Mouse (Mus musculus) intestine, embryonic 15.5 days (tissue): ENCODE results near the gene Capg. TPM values are rescaled to one million over a fixed set of nuclear protein-coding genes. Genes with fewer than 3 reads are reported as not detected.

Experiments
- ATAC-seq: fragments of 200-750 bp; cut with Nextera tagmentation; 2 replicates; pipeline ENCODE4 v1.8.0; 2017; ENCODE audit warnings: moderate TSS enrichment, moderate library complexity
- H3K27ac ChIP-seq: fragments of 300-500 bp; sonication (generic); 2 replicates; pipeline ENCODE4 v1.5.1; 2015; ENCODE audit warnings: mild to moderate bottlenecking, inconsistent platforms
- H3K27me3 ChIP-seq: fragments of 300-500 bp; sonication (generic); replicated peaks from 2 replicates; pipeline ENCODE4 v1.6.1; 2015; ENCODE audit warnings: inconsistent platforms
- H3K36me3 ChIP-seq: fragments of 300-500 bp; sonication (generic); 2 replicates; pipeline ENCODE4 v1.6.1; 2015; ENCODE audit warnings: inconsistent platforms
- H3K4me1 ChIP-seq: fragments of 300-500 bp; sonication (generic); replicated peaks from 2 replicates; pipeline ENCODE4 v1.6.1; 2015; ENCODE audit warnings: inconsistent platforms
- H3K4me2 ChIP-seq: fragments of 300-500 bp; sonication (generic); replicated peaks from 2 replicates; pipeline ENCODE4 v1.6.1; 2015; ENCODE audit warnings: mild to moderate bottlenecking, inconsistent platforms
- H3K4me3 ChIP-seq: fragments of 300-500 bp; sonication (generic); replicated peaks from 2 replicates; pipeline ENCODE4 v1.5.1; 2015; ENCODE audit warnings: inconsistent platforms
- H3K9ac ChIP-seq: fragments of 300-500 bp; sonication (generic); 2 replicates; pipeline ENCODE4 v1.6.1; 2015; ENCODE audit warnings: inconsistent platforms
- H3K9me3 ChIP-seq: fragments of 300-500 bp; sonication (generic); 2 replicates; pipeline ENCODE4 v1.6.1; 2016; ENCODE audit warnings: inconsistent platforms
- WGBS: fragments of 180-500 bp; shearing (Covaris S2); methylation state at CpG from one replicate; pipeline ENCODE4 v1.1.7; 2015; 5-methylcytosine and 5-hydroxymethylcytosine counted together
- polyA plus RNA-seq: library from polyadenylated mRNA; unstranded; fragments of >200 nt; fragmentation: Nextera tagmentation; extraction: Ambion mirVana; gene quantifications from 2 replicates; pipeline ENCODE4 v1.2.1, GENCODE M21; 2015

The Capg gene
- polyA plus RNA-seq, 1 experiment from 2014 or later: 33.5 TPM

GRCm38 (mm10) chr6:72584154-72584553 lies 40.0 kb downstream of the Capg start:
- peak; percentile 74 for ATAC-seq
- H3K4me3 ChIP-seq: no peak overlapping the region

GRCm38 (mm10) chr6:72586701-72587100 lies 42.5 kb downstream of the Capg start:
- 76% methylated on average over 3 of the region's 3 CpGs for WGBS
- H3K4me3 ChIP-seq: no peak overlapping the region
- no peaks in the 10 kb centered on the region for H3K9me3 ChIP-seq
- H3K4me1 ChIP-seq: no peaks in the 10 kb centered on the region
- H3K27ac ChIP-seq: no peak overlapping the region
- no peaks in the 10 kb centered on the region for H3K27me3 ChIP-seq
- ATAC-seq: no peak
- H3K4me2 ChIP-seq: no peak overlapping the region
- no peak overlapping the region for H3K9ac ChIP-seq
- H3K36me3 ChIP-seq: no peaks in the 10 kb centered on the region

More at GRCm38 (mm10) chr6:72584154-72584553, 40.0 kb downstream of the Capg start:
- Histone ChIP-seq H3K9me3 (no peaks in the 10 kb centered on the region), H3K4me1 (no peaks in the 10 kb centered on the region), H3K9ac (no peak overlapping the region), H3K27ac (no peak overlapping the region), H3K36me3 (no peaks in the 10 kb centered on the region), H3K4me2 (no peak overlapping the region), H3K27me3 (no peaks in the 10 kb centered on the region)
- 66% methylated on average over 11 of the region's 11 CpGs for WGBS

- H3K9me3 ChIP-seq: no peaks in the 10 kb centered on the region
- no peaks in the 10 kb centered on the region for H3K36me3 ChIP-seq
- no peak overlapping the region for H3K4me2 ChIP-seq
- H3K4me3 ChIP-seq: no peak overlapping the region
- H3K9ac ChIP-seq: no peak overlapping the region
- H3K27me3 ChIP-seq: no peaks in the 10 kb centered on the region
- no peak overlapping the region for H3K27ac ChIP-seq
- no peak for ATAC-seq
- H3K4me1 ChIP-seq: no peaks in the 10 kb centered on the region
Observed at GRCm38 (mm10) chr6:72588307-72588706, 44.1 kb downstream of the Capg start.

GRCm38 (mm10) chr6:72590111-72590510 lies 45.9 kb downstream of the Capg start:
- Histone ChIP-seq H3K27ac (no peak overlapping the region), H3K36me3 (no peaks in the 10 kb centered on the region), H3K9ac (no peak overlapping the region), H3K9me3 (no peaks in the 10 kb centered on the region), H3K4me3 (no peak overlapping the region), H3K4me1 (no peaks in the 10 kb centered on the region), H3K27me3 (no peaks in the 10 kb centered on the region), H3K4me2 (no peak overlapping the region)
- no peak for ATAC-seq

- no peaks in the 10 kb centered on the region for H3K27me3 ChIP-seq
- 81% methylated on average over 6 of the region's 6 CpGs for WGBS
- peaks cover 4% of the 10 kb centered on the region; the same call in 1 of the 2 replicates for H3K4me1 ChIP-seq
- no peak overlapping the region for H3K4me2 ChIP-seq
- no peak overlapping the region for H3K4me3 ChIP-seq
- no peak for ATAC-seq
- no peak overlapping the region for H3K9ac ChIP-seq
- no peak overlapping the region for H3K27ac ChIP-seq
- H3K36me3 ChIP-seq: no peaks in the 10 kb centered on the region
- no peaks in the 10 kb centered on the region for H3K9me3 ChIP-seq
Observed at GRCm38 (mm10) chr6:72593011-72593803, 49.0 kb downstream of the Capg start.

- no peak for ATAC-seq
- 50% methylated on average over 5 of the region's 5 CpGs for WGBS
Observed at GRCm38 (mm10) chr6:72593914-72594313, 49.7 kb downstream of the Capg start.

GRCm38 (mm10) chr6:72597083-72597874 lies 53.1 kb downstream of the Capg start:
- WGBS: 27% methylated on average over 13 of the region's 13 CpGs
- Histone ChIP-seq H3K9me3 (no peaks in the 10 kb centered on the region), H3K4me1 (peaks cover 4% of the 10 kb centered on the region; the same call in 1 of the 2 replicates), H3K4me3 (peak overlapping the region; percentile 54), H3K36me3 (no peaks in the 10 kb centered on the region), H3K4me2 (peak overlapping the region; percentile 68), H3K27me3 (no peaks in the 10 kb centered on the region), H3K9ac (peak overlapping the region; percentile 59), H3K27ac (0 out of 2 replicates have a peak overlapping the region, but pooled peaks have one; percentile 2)
- no peak for ATAC-seq

More at GRCm38 (mm10) chr6:72593914-72594313, 49.7 kb downstream of the Capg start:
- no peak overlapping the region for H3K27ac ChIP-seq
- no peak overlapping the region for H3K9ac ChIP-seq
- H3K36me3 ChIP-seq: no peaks in the 10 kb centered on the region
- no peak overlapping the region for H3K4me3 ChIP-seq
- peaks cover 4% of the 10 kb centered on the region; the same call in 1 of the 2 replicates for H3K4me1 ChIP-seq
- H3K9me3 ChIP-seq: no peaks in the 10 kb centered on the region
- H3K4me2 ChIP-seq: no peak overlapping the region
- H3K27me3 ChIP-seq: no peaks in the 10 kb centered on the region

- Histone ChIP-seq H3K9me3 (no peaks in the 10 kb centered on the region), H3K4me1 (peaks cover 4% of the 10 kb centered on the region; the same call in 1 of the 2 replicates), H3K4me2 (peak within 1 kb of the TSS; percentile 68), H3K9ac (peak within 1 kb of the TSS; percentile 59), H3K27ac (peak within 1 kb of the TSS; percentile 63), H3K4me3 (peak within 1 kb of the TSS; percentile 54), H3K36me3 (no peaks in the 10 kb centered on the region), H3K27me3 (no peaks in the 10 kb centered on the region)
- ATAC-seq: peak; percentile 93
- under 1% methylated on average over 38 of the region's 38 CpGs for WGBS
Observed at GRCm38 (mm10) chr6:72597956-72598753, 54.0 kb downstream of the Capg start, which contains the start of the genes Elmod3 and Retsat. Gene Elmod3 (minus strand): TSS chr6:72598413. Gene Retsat (plus strand): TSS chr6:72598475.

GRCm38 (mm10) chr6:72598791-72599557 lies 54.8 kb downstream of the Capg start:
- no peaks in the 10 kb centered on the region for H3K36me3 ChIP-seq
- whole genome bisulfite sequencing: 42% methylated on average over 12 of the region's 12 CpGs
- peak; percentile 44 for ATAC-seq
- H3K4me3 ChIP-seq: peak overlapping the region; percentile 54
- peak overlapping the region; percentile 63 for H3K27ac ChIP-seq
- no peaks in the 10 kb centered on the region for H3K9me3 ChIP-seq
- H3K27me3 ChIP-seq: no peaks in the 10 kb centered on the region
- H3K4me1 ChIP-seq: peaks cover 4% of the 10 kb centered on the region; the same call in 1 of the 2 replicates
- peak overlapping the region; percentile 68 for H3K4me2 ChIP-seq
- H3K9ac ChIP-seq: peak overlapping the region; percentile 51

GRCm38 (mm10) chr6:72600216-72600615 lies 56.0 kb downstream of the Capg start:
- 77% methylated on average over 6 of the region's 6 CpGs for WGBS

GRCm38 (mm10) chr6:72600771-72601170 lies 56.6 kb downstream of the Capg start:
- H3K27me3 ChIP-seq: no peaks in the 10 kb centered on the region
- H3K9me3 ChIP-seq: no peaks in the 10 kb centered on the region
- ATAC-seq: no peak
- H3K4me3 ChIP-seq: no peak overlapping the region
- H3K4me2 ChIP-seq: no peak overlapping the region
- H3K4me1 ChIP-seq: peaks cover 4% of the 10 kb centered on the region; the same call in 1 of the 2 replicates
- WGBS: 84% methylated on average over 12 of the region's 12 CpGs
- no peak overlapping the region for H3K9ac ChIP-seq
- H3K36me3 ChIP-seq: 0 out of 2 replicates have a peak, but pooled peaks cover 2% of the 10 kb centered on the region
- no peak overlapping the region for H3K27ac ChIP-seq

More at GRCm38 (mm10) chr6:72600216-72600615, 56.0 kb downstream of the Capg start:
- no peaks in the 10 kb centered on the region for H3K9me3 ChIP-seq
- no peak overlapping the region for H3K9ac ChIP-seq
- H3K4me1 ChIP-seq: peaks cover 4% of the 10 kb centered on the region; the same call in 1 of the 2 replicates
- no peaks in the 10 kb centered on the region for H3K36me3 ChIP-seq
- no peak overlapping the region for H3K4me3 ChIP-seq
- ATAC-seq: no peak
- H3K27me3 ChIP-seq: no peaks in the 10 kb centered on the region
- H3K4me2 ChIP-seq: no peak overlapping the region
- H3K27ac ChIP-seq: no peak overlapping the region
